Mouse (Mus musculus) cerebellum, adult 2 months (tissue): ENCODE measurements around the gene Dnlz. TPM values are rescaled to one million over a fixed set of nuclear protein-coding genes. Genes with fewer than 3 reads are reported as not detected.

Experiments
- DNase-seq, 2 experiments: peaks; one replicate each; pipeline ENCODE4 v3.0.0; 2021
- H3K27ac ChIP-seq: fragments of 200-500 bp; 2 replicates; pipeline ENCODE4 v1.5.1; 2012; ENCODE audit warnings: low read length, control low read depth, inconsistent platforms; ENCODE audit not compliant: insufficient read depth
- H3K27me3 ChIP-seq: fragments of 200-500 bp; 2 replicates; pipeline ENCODE4 v1.6.1; 2012; ENCODE audit warnings: inconsistent platforms, mild to moderate bottlenecking, low read length, moderate library complexity; ENCODE audit not compliant: control insufficient read depth, insufficient read depth
- H3K4me1 ChIP-seq: fragments of 200-500 bp; 2 replicates; pipeline ENCODE4 v1.6.1; 2011; ENCODE audit warnings: low read length; ENCODE audit not compliant: control insufficient read depth, insufficient read depth
- H3K4me3 ChIP-seq: fragments of 200-500 bp; replicated peaks from 2 replicates; pipeline ENCODE3; 2011; ENCODE audit warnings: mild to moderate bottlenecking, low read depth, low read length, control low read depth; ENCODE audit not compliant: insufficient read depth
- CTCF ChIP-seq: fragments of 200-500 bp; IDR thresholded peaks from 2 replicates; pipeline ENCODE4 v1.5.1; 2011; ENCODE audit warnings: low read depth, mild to moderate bottlenecking, control low read depth, low read length, moderate library complexity, borderline replicate concordance; ENCODE audit not compliant: insufficient read depth
- POLR2A ChIP-seq: fragments of 200-500 bp; IDR thresholded peaks from 2 replicates; pipeline ENCODE4 v1.6.1; 2011; ENCODE audit warnings: low read length, control low read depth, borderline replicate concordance; ENCODE audit not compliant: insufficient read depth
- WGBS: fragments of 180-500 bp; shearing (Covaris S2); methylation state at CpG from one replicate; pipeline ENCODE4 v1.1.7; 2018; 5-methylcytosine and 5-hydroxymethylcytosine counted together
- polyA plus RNA-seq: library from polyadenylated mRNA; depleted of rRNA; stranded (reverse); fragments of >200 nt; gene quantifications from 2 replicates; pipeline ENCODE4 v1.2.3, GENCODE M21; 2012

Gene Dnlz
- polyA plus RNA-seq, 1 experiment, result 34.9 TPM

GRCm38 (mm10) chr2:26363481-26363880, 11.6 kb upstream of the Dnlz start:
- Histone ChIP-seq H3K27ac (no peak overlapping the region), H3K4me1 (peaks cover 24% of the 10 kb centered on the region), H3K27me3 (no peaks in the 10 kb centered on the region), H3K4me3 (no peak overlapping the region)
- 84% methylated on average over 5 of the region's 5 CpGs for WGBS
- TF ChIP-seq CTCF (no peak), POLR2A (no peak)
- DNase-seq, result no peak

DNA sequence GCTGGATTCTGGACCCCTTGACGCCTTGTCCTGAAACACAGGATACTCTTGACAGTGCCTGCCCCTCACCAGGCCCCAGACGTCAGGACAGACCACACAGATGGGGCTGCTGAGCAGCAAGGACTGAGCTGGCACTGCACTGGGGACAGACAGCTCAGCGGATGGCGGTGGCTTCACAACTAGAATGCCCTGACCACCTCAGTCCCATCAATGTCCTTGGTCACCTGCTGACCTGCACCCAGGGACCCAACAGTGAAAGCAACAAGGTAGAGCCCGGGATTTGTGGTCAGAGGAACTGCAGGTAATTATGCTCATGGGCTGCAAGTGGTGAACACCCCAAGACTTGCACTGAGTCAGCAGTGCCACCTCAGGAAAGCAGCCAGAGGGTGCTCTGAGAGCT, 11.1 kb upstream of the Dnlz start:
- H3K4me1 ChIP-seq, result peaks cover 24% of the 10 kb centered on the region
- no peak overlapping the region for H3K27ac ChIP-seq
- WGBS, result 71% methylated on average over 5 of the region's 5 CpGs
- no peak overlapping the region for H3K4me3 ChIP-seq
- TF ChIP-seq CTCF (no peak), POLR2A (no peak)
- DNase-seq, result no peak
- H3K27me3 ChIP-seq, result no peaks in the 10 kb centered on the region

GRCm38 (mm10) chr2:26360772-26361171, 8.9 kb upstream of the Dnlz start, which contains the start of gene Card9:
Gene Card9, minus strand, starts transcription at chr2:26360918.
- TF ChIP-seq CTCF (no peak), POLR2A (no peak)
- Histone ChIP-seq H3K4me3 (no peak within 1 kb of the TSS), H3K4me1 (peaks cover 30% of the 10 kb centered on the region), H3K27ac (no peak within 1 kb of the TSS), H3K27me3 (no peaks in the 10 kb centered on the region)
- WGBS, result 58% methylated on average over 3 of the region's 3 CpGs
- DNase-seq, result peak in 1 of 2 experiments; percentile 14

DNA sequence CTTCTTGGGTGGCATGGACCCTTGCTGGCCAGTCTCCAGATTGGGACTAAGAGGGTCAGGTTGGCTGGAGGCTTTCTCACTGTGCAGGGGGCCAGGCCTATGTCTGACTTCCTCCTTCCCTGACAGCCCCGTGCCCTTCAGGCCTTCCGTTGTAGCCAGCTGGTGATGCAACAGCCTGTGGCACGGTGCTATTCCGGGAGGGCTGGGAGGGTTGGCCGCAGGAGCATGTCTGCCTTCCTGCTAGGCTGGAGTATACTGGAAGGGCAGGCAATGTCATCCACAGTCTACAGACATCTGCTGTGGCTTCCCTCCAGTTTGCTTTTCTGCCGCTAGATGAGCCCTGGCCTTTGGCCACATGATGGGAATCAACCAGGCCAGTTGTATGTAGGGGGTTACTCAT, 8.1 kb upstream of the Dnlz start:
- no peak for DNase-seq
- 5% methylated on average over 6 of the region's 6 CpGs for WGBS
- Histone ChIP-seq H3K27me3 (no peaks in the 10 kb centered on the region), H3K4me3 (no peak overlapping the region), H3K27ac (no peak overlapping the region), H3K4me1 (peaks cover 30% of the 10 kb centered on the region)
- no peak for TF ChIP-seq POLR2A
- no peak for TF ChIP-seq CTCF

DNA sequence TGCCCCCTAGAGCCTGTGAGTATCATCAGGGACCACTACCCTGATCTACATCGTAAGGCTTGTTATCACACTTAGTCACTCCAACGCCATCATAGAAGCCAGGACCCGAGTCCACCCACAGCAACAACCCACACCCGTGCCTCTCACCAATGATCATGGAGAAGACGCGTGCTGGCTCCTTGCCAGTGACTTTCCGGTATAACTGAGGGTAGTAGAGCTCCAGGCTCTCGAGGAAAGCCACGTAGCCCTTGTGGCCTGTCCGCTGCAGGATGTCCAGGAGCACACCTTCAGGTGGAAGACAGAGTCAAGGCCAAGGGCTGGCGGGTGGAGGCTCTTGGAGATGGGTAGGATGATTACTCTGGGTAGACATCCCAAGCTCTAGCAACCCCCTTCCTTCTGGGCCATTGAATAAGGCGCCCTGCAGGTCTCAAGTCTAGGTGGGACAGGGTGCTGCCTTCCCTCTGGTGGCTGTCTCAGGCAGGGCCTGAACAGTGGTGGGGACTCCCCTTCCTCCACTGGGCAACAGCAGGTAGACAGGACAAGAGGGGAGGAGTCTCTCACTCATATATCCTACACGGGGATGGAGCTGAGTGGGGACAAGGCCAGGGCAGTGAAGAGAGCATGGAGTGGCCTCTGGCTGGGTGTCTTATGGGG, 6.9 kb upstream of the Dnlz start:
- peak in 1 of 2 experiments; percentile 19 for DNase-seq
- Histone ChIP-seq H3K27me3 (no peaks in the 10 kb centered on the region), H3K4me3 (no peak overlapping the region), H3K4me1 (peaks cover 29% of the 10 kb centered on the region), H3K27ac (no peak overlapping the region)
- WGBS, result 81% methylated on average over 13 of the region's 13 CpGs
- TF ChIP-seq CTCF (no peak), POLR2A (no peak)

DNA sequence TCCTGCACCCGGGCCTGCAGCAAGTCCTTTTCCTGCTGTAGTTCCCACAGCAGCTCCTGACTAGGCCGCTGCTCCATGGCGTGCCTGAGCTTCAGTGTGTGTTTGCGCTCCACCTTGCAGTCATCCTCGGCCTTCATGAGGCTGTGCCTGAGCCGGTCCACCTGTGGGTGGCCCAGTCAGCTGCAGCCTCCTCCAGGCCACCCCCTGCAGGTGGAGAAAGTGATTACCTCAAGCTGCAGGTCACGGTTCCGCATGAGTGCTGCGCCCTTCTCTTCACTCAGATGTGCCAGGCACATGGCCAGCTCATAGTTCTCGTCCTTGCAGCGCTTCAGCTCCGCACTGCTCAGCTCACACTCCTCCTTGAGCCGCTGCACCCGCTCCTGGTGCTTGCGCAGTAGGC, 5.6 kb upstream of the Dnlz start:
- 40% methylated on average over 15 of the region's 15 CpGs for WGBS
- DNase-seq, result peak in 1 of 2 experiments; percentile 33
- H3K27me3 ChIP-seq, result no peaks in the 10 kb centered on the region
- H3K27ac ChIP-seq, result no peak overlapping the region
- H3K4me3 ChIP-seq, result no peak overlapping the region
- TF ChIP-seq CTCF (no peak), POLR2A (no peak)
- peaks cover 36% of the 10 kb centered on the region for H3K4me1 ChIP-seq

- no peaks in the 10 kb centered on the region for H3K27me3 ChIP-seq
- WGBS, result 74% methylated on average over 7 of the region's 7 CpGs
- DNase-seq, result no peak
- H3K4me1 ChIP-seq, result peaks cover 36% of the 10 kb centered on the region
- H3K4me3 ChIP-seq, result no peak overlapping the region
- H3K27ac ChIP-seq, result no peak overlapping the region
- no peak for TF ChIP-seq CTCF
- no peak for TF ChIP-seq POLR2A
Observed at GRCm38 (mm10) chr2:26356678-26357077, 4.8 kb upstream of the Dnlz start.

GRCm38 (mm10) chr2:26356231-26356630, 4.3 kb upstream of the Dnlz start:
- 90% methylated on average over 4 of the region's 4 CpGs for WGBS
- TF ChIP-seq POLR2A, result no peak
- TF ChIP-seq CTCF, result no peak
- Histone ChIP-seq H3K27me3 (no peaks in the 10 kb centered on the region), H3K4me3 (no peak overlapping the region), H3K27ac (no peak overlapping the region), H3K4me1 (peaks cover 37% of the 10 kb centered on the region)
- DNase-seq, result no peak

DNA sequence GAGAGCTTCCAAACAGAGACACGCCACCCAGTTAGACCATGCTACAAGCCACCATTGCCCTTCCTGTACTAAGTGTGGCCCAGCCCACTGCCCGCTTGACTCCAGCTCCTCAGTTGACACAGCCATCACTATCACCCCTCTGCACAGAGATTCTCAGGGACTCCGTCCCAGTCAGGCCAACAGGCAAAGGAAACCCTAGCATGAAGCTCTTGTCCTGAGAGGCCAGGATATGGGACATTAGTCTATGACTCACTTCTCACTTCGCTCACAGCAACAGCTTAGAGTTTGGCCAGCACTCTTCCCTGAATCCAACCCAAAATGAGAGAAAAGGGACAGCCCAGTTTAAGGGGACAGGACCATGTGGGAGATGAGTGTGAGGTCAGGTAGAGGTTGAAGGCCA, 2.5 kb upstream of the Dnlz start:
- Histone ChIP-seq H3K4me1 (peaks cover 40% of the 10 kb centered on the region), H3K27ac (no peak overlapping the region), H3K27me3 (no peaks in the 10 kb centered on the region), H3K4me3 (no peak overlapping the region)
- DNase-seq, result peak in 1 of 2 experiments; percentile 15
- TF ChIP-seq POLR2A, result no peak
- no peak for TF ChIP-seq CTCF
- 74% methylated on average over 4 of the region's 4 CpGs for WGBS
